Mouse (Mus musculus) MEL-GATA-1-ER (cell line): ENCODE data around the gene Bbs12.
A peak's percentile ranks its signal among the peaks of the same experiment; 100 is the strongest.

ENCODE experiments used
- DNase-seq: peaks from one replicate; pipeline ENCODE4 v3.0.0-alpha.2; 2012; ENCODE audit warnings: low read depth; ENCODE audit errors: extremely low read depth

Gene Bbs12

DNA sequence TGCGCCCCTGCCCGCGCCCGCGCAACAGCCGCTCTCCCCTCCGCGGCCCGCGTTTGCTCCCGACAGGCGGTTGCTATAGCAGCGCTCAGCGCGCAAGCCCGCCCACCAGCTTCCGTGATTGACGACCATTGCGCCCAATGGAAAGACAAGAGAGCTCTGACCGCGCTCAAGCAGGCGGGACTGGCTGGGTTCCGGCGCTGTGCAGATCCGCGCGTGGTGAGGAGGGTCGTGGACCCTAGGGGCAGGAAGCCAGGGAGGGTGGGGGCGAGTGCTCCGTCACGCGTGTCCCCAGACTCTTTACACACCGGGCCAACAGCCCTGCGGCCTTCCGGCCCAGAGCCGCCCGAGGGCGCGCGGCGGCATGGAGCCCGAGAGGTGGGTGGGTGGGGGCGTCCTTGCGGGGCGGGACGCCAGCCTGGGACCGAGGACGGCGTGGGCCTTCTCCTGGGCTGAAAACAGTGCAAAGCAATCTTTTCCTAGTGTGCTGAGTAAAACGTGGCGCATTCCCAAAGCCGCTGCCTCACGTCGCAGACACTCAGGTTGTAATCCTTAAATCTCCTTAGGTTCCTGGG, at the start of gene Bbs12, which contains the start of gene Cetn4:
Gene Bbs12, plus strand, starts transcription at position 185 of the 572 bp plus-strand sequence.
Gene Cetn4, minus strand, starts transcription at position 339 of the 572 bp plus-strand sequence.
- DNase-seq: peak; percentile 78

DNA sequence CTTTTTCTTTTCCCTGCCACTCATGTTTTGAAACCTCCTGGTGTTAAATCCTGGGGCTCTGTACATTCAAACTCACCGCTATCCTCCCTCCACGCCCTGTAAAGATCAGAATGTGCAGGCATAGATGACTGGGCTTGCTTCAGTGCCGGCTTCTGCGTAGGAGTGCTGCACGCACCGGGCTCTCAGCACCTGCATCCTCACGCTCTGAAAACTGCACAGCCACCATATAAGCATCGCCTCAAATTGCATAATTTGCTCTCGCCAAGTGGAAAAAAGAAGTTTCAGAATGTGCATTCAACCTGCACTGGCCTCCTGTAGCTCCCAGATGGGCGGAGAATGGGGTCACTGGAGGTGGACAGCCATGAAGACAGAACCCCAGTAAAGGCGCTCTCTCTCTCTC, 44.0 kb upstream of the Bbs12 start:
- no peak for DNase-seq

- DNase-seq: no peak
Observed at GRCm38 (mm10) chr3:37269926-37270325, 42.4 kb upstream of the Bbs12 start.

- peak; percentile 43 for DNase-seq
Observed at GRCm38 (mm10) chr3:37271209-37271608, 41.1 kb upstream of the Bbs12 start.

DNA sequence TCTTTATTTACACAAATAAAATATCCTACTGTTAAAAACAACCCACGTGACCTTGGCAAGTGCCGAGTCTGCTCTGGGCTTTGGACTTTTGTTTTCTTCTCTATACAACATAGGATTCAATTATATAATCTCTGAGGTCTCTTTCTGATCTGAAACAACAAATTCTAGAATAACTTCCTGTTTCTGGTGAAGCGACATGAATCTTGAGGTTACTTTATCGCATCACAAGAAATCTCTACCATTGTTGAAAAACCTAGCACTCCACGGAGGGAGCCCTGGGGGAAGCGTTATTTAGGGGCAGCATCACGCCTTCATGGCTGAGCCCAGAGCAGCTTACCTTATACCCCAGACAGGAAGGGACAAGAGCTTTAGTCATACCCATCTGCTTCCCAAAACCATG, 39.3 kb upstream of the Bbs12 start:
- DNase-seq: no peak

DNA sequence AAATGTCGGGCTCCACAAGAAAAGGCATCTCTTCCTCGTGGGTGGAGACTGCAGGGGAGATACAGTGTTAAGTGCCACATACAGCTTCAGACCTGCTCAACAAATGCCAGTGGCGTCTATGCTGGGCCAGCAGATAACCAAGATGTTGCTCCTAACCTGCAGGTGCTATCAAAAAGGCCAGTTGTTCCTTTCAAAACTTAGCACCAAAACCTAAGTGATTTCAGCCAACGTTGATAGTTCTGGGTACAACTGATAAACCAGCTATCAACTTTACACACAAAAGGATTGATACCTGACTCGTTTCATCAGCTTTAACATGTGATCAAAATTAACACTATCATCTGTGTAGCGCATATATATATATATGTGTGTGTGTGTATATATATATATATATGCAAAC, 37.7 kb upstream of the Bbs12 start:
- DNase-seq: no peak

DNA sequence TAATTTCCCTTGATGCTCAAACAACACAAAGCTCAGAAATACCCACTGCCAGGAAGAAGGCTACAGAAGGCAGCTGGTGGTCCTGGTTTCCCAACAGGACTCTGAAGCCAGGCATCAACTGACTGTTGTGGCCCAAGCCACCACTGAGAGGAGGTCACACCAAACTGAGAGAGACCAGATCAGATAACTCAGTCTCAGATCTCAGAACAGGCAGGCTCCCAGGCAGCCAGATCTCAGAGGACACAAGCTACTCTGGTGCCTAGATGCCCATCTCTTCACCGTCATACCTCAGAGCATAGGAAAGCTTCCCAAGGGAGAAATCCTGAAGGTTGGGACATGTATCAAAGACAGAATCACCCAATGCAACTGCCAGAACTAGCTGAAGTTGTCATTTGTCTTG, 32.1 kb upstream of the Bbs12 start:
- no peak for DNase-seq

GRCm38 (mm10) chr3:37280871-37281270, 31.5 kb upstream of the Bbs12 start:
- peak; percentile 41 for DNase-seq

GRCm38 (mm10) chr3:37282299-37282922, 29.9 kb upstream of the Bbs12 start:
- no peak for DNase-seq

DNA sequence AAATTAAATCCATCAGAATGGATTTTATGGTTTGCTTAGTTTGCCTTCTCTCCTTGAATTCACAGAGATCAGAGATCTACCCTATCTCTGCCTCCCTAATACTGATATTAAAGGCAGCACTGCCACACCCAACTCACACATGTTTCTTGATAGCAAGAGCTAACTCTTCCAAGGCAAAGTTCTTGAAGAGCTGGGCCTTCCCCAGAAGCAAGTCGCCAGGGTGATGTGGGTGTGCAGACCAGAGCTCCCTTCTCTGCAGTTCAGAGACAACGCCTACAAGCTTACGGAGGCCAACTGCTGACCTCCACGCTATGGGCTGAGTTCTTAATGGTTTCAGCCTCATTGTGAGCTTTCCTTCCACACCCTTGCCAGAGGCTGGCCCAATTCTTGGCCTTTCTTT, 29.1 kb upstream of the Bbs12 start:
- no peak for DNase-seq

DNA sequence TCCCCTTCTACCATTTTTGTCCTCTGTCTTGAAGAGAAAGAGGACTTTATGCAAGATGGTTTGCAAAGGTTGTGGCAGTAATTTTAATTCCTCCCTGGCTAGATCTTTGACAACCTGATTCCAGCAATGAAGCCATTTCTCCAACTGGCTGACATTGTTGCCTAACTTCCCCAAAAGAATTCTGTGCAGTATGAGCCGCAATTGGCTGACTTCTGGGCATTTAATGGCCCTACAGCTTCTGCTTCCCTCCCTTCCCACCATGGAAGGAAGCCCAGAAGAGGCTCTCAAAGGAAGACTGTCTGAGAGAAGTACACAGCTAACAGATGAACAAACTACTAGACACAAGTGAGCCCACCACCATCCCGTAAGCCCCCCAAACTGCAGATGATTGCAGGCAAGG, 23.1 kb upstream of the Bbs12 start:
- DNase-seq: no peak

- DNase-seq: no peak
Observed at GRCm38 (mm10) chr3:37290881-37291541, 21.3 kb upstream of the Bbs12 start.

- DNase-seq: no peak
Observed at GRCm38 (mm10) chr3:37291929-37292328, 20.4 kb upstream of the Bbs12 start.

GRCm38 (mm10) chr3:37292654-37293053, 19.7 kb upstream of the Bbs12 start:
- DNase-seq: no peak

DNA sequence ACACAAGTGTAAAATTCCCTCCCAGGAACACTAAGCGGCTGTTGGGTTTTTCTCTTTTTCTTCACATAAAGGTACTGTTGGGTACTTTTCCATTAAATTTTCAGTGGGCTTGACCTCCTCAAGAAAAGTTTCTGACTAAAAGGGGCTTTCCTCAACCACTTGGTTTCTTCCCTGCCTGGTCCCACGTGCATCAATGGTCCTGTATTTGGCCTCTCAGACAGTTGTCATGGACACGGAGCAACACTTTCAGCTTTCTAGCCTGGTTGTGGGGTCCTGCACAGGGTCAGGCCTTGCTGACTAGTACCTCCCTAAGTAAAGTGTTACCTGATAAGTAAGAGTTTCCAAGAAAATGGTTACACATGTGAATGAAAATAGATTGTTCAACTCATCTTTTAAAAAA, 12.9 kb upstream of the Bbs12 start:
- DNase-seq: no peak

DNA sequence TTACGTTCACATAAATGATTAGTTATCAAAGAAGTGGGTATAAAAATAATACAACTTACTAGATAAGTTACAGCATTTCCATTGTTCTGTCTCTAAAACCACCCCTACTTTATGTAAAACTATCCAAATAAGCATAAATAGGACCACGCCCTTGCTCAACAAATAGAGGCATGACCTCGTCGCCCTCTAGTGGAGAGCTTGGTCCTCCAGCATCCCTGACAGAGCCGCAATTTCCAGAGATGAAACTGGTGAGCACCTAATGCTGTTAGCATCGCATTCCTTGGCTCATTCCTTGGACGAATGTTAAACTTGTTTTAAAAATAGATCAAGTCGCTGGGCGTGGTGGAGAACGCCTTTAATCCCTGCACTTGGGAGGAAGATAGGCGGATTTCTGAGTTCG, 9.7 kb upstream of the Bbs12 start:
- DNase-seq: peak; percentile 65

DNA sequence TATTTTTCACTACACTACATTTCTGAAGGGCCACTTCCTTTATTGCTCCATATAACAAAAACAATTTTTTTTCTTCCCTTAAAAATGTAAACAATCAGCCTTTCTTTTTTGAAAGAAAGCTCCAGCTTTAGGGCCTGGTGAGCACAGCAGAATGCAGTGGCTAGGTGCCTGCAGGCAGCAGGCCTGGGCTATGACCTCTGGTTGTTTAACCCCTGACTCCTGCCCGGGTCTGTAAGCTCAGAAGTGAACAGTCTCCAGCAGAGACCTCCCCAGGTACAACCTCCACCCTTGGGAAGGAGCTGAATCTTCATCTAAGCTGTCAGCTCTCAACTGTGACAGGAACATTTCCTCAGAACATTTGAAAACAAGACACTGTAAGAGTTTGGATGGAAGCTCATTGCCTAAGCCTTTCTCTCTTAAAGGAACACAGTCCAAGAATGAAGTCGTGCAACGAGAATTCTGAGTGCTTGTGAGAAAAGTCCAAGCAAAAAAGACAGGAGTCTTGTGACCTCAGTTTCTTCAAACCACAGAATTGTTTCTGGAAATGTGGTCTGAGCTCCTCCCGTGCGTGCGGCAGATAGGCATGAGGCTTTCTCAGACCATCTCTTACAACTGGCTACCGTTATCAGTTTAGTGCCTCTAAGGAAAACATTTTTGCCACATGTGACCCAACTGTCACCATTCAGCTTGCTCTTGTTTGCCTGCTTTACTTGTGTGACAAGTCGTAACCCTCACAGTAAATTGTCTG, 8.8 kb upstream of the Bbs12 start:
- peak; percentile 85 for DNase-seq

DNA sequence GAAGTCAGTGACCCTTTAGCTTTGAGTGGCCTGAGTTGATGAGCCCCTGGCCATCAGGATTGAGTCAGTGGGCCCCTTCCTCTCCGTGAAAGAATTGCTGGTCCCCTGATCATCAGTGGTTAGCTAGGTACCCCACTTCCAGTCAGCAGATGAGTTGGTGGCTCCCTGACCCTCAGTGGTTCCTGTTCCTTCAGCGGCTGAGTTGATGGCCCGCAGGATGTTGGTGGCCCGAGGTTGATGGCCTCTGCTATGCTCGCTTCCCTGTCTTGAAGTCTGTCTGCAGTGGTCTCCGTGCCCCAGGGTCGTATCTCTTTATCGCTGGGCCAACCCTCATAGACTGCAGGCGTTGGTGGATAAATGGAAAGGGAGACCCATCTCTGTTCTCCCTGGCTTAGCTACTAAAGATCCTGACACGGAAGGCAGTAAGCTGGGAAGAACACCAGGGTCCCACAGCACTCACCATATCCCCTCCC, 421 bp upstream of the Bbs12 start:
- DNase-seq: no peak

DNA sequence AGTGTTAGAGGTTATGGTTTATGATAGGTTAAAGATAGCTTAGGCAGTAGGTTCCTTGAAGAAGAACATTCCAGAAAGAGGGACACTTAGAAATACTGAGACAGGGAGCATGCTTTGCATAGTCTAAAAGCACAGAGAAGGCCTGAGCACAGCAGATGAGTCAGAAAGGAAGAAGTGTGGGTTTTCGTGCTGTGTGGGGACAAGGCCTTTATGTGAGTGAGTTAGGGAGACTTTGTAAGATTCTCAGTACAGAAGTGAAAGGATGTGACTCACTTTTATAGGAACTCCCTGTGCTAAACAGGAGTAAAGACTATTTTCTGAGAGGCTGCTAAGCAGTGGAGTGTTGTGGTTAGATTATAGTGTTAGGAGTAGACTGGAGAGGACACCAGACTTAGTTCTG, 1.0 kb downstream of the Bbs12 start:
- no peak for DNase-seq

- no peak for DNase-seq
Observed at GRCm38 (mm10) chr3:37316233-37316632, 3.9 kb downstream of the Bbs12 start.

GRCm38 (mm10) chr3:37324310-37324709, 12.0 kb downstream of the Bbs12 start:
- DNase-seq: no peak
